Mouse (Mus musculus): ENCODE results near the gene Ccl3. TPM values are rescaled to one million over a fixed set of nuclear protein-coding genes. Genes with fewer than 3 reads are reported as not detected.

Ccl3 gene
- polyA plus RNA-seq (2014; fragmentation: Nextera tagmentation; extraction: Ambion mirVana) = 0.95 and 1.0 TPM in 2 replicates

GRCm38 (mm10) chr11:83649305-83649841 is at the start of gene Ccl3:
Ccl3 (minus strand) TSS chr11:83649355.
- 86% methylated on average over 8 of the region's 8 CpGs for WGBS
- no peak for ATAC-seq (ENCODE audit: insufficient read depth, low FRiP score, low TSS enrichment)
- no peak within 1 kb of the TSS for H3K27ac ChIP-seq (ENCODE audit: low read depth, low read length)
- no peaks in the 10 kb centered on the region for H3K4me1 ChIP-seq (ENCODE audit: control insufficient read depth, insufficient read depth, low read length)
- H3K4me3 ChIP-seq (ENCODE audit: low read depth, low read length) = no peak within 1 kb of the TSS
- no peak within 1 kb of the TSS for H3K9ac ChIP-seq (ENCODE audit: low read length)
- H3K36me3 ChIP-seq (ENCODE audit: control insufficient read depth, insufficient read depth, low read length) = no peaks in the 10 kb centered on the region
- no peak within 1 kb of the TSS for H3K4me2 ChIP-seq (ENCODE audit: low read depth)
- no peaks in the 10 kb centered on the region for H3K9me3 ChIP-seq (ENCODE audit: control insufficient read depth, low read length)
- DNase-seq (ENCODE audit: low spot score) = no peak
- H3K27me3 ChIP-seq (ENCODE audit: control insufficient read depth, insufficient read depth, low read length) = no peaks in the 10 kb centered on the region

GRCm38 (mm10) chr11:83692008-83692407 is 42.9 kb upstream of the Ccl3 start:
- H3K9ac ChIP-seq (ENCODE audit: low read length) = no peak overlapping the region
- no peak overlapping the region for H3K27ac ChIP-seq (ENCODE audit: low read depth, low read length)
- H3K4me3 ChIP-seq (ENCODE audit: low read depth, low read length) = no peak overlapping the region
- no peak for ATAC-seq (ENCODE audit: insufficient read depth, low FRiP score, low TSS enrichment)
- no peaks in the 10 kb centered on the region for H3K27me3 ChIP-seq (ENCODE audit: control insufficient read depth, insufficient read depth, low read length)
- H3K4me2 ChIP-seq (ENCODE audit: low read depth) = no peak overlapping the region
- H3K4me1 ChIP-seq (ENCODE audit: control insufficient read depth, insufficient read depth, low read length) = no peaks in the 10 kb centered on the region
- no peaks in the 10 kb centered on the region for H3K9me3 ChIP-seq (ENCODE audit: control insufficient read depth, low read length)
- no peaks in the 10 kb centered on the region for H3K36me3 ChIP-seq (ENCODE audit: control insufficient read depth, insufficient read depth, low read length)
- WGBS = 86% methylated on average over 1 of the region's 1 CpGs
- DNase-seq (ENCODE audit: low spot score) = no peak

- no peak for ATAC-seq (ENCODE audit: insufficient read depth, low FRiP score, low TSS enrichment)
- H3K36me3 ChIP-seq (ENCODE audit: control insufficient read depth, insufficient read depth, low read length) = no peaks in the 10 kb centered on the region
- H3K27me3 ChIP-seq (ENCODE audit: control insufficient read depth, insufficient read depth, low read length) = no peaks in the 10 kb centered on the region
- H3K9me3 ChIP-seq (ENCODE audit: control insufficient read depth, low read length) = no peaks in the 10 kb centered on the region
- H3K9ac ChIP-seq (ENCODE audit: low read length) = no peak overlapping the region
- H3K4me2 ChIP-seq (ENCODE audit: low read depth) = no peak overlapping the region
- DNase-seq (ENCODE audit: low spot score) = no peak
- H3K4me3 ChIP-seq (ENCODE audit: low read depth, low read length) = no peak overlapping the region
- 74% methylated on average over 1 of the region's 1 CpGs for WGBS
- no peak overlapping the region for H3K27ac ChIP-seq (ENCODE audit: low read depth, low read length)
- no peaks in the 10 kb centered on the region for H3K4me1 ChIP-seq (ENCODE audit: control insufficient read depth, insufficient read depth, low read length)
These were observed 40.8 kb upstream of the Ccl3 start for GRCm38 (mm10) chr11:83689918-83690317.

- 100% methylated on average over 1 of the region's 1 CpGs for WGBS
- H3K27ac ChIP-seq (ENCODE audit: low read depth, low read length) = no peak overlapping the region
- no peaks in the 10 kb centered on the region for H3K36me3 ChIP-seq (ENCODE audit: control insufficient read depth, insufficient read depth, low read length)
- H3K4me3 ChIP-seq (ENCODE audit: low read depth, low read length) = no peak overlapping the region
- no peaks in the 10 kb centered on the region for H3K9me3 ChIP-seq (ENCODE audit: control insufficient read depth, low read length)
- ATAC-seq (ENCODE audit: insufficient read depth, low FRiP score, low TSS enrichment) (no peak), DNase-seq (ENCODE audit: low spot score) (no peak)
- no peaks in the 10 kb centered on the region for H3K27me3 ChIP-seq (ENCODE audit: control insufficient read depth, insufficient read depth, low read length)
- H3K4me1 ChIP-seq (ENCODE audit: control insufficient read depth, insufficient read depth, low read length) = no peaks in the 10 kb centered on the region
- H3K4me2 ChIP-seq (ENCODE audit: low read depth) = no peak overlapping the region
- no peak overlapping the region for H3K9ac ChIP-seq (ENCODE audit: low read length)
These were observed 26.5 kb upstream of the Ccl3 start for GRCm38 (mm10) chr11:83675665-83676064.

GRCm38 (mm10) chr11:83671743-83672142 is 22.6 kb upstream of the Ccl3 start:
- Histone ChIP-seq H3K27ac (ENCODE audit: low read depth, low read length) (no peak overlapping the region), H3K27me3 (ENCODE audit: control insufficient read depth, insufficient read depth, low read length) (no peaks in the 10 kb centered on the region), H3K36me3 (ENCODE audit: control insufficient read depth, insufficient read depth, low read length) (no peaks in the 10 kb centered on the region), H3K4me3 (ENCODE audit: low read depth, low read length) (no peak overlapping the region), H3K4me1 (ENCODE audit: control insufficient read depth, insufficient read depth, low read length) (no peaks in the 10 kb centered on the region), H3K4me2 (ENCODE audit: low read depth) (no peak overlapping the region), H3K9me3 (ENCODE audit: control insufficient read depth, low read length) (no peaks in the 10 kb centered on the region), H3K9ac (ENCODE audit: low read length) (no peak overlapping the region)
- no peak for DNase-seq (ENCODE audit: low spot score)
- no peak for ATAC-seq (ENCODE audit: insufficient read depth, low FRiP score, low TSS enrichment)

- Histone ChIP-seq H3K4me2 (ENCODE audit: low read depth) (no peak overlapping the region), H3K36me3 (ENCODE audit: control insufficient read depth, insufficient read depth, low read length) (no peaks in the 10 kb centered on the region), H3K27me3 (ENCODE audit: control insufficient read depth, insufficient read depth, low read length) (no peaks in the 10 kb centered on the region), H3K4me3 (ENCODE audit: low read depth, low read length) (no peak overlapping the region), H3K27ac (ENCODE audit: low read depth, low read length) (no peak overlapping the region), H3K4me1 (ENCODE audit: control insufficient read depth, insufficient read depth, low read length) (no peaks in the 10 kb centered on the region), H3K9me3 (ENCODE audit: control insufficient read depth, low read length) (no peaks in the 10 kb centered on the region), H3K9ac (ENCODE audit: low read length) (no peak overlapping the region)
- no peak for DNase-seq (ENCODE audit: low spot score)
- 82% methylated on average over 5 of the region's 5 CpGs for WGBS
- no peak for ATAC-seq (ENCODE audit: insufficient read depth, low FRiP score, low TSS enrichment)
These were observed 14.4 kb upstream of the Ccl3 start for GRCm38 (mm10) chr11:83663532-83663931.

- Histone ChIP-seq H3K36me3 (ENCODE audit: control insufficient read depth, insufficient read depth, low read length) (no peaks in the 10 kb centered on the region), H3K27ac (ENCODE audit: low read depth, low read length) (no peak within 1 kb of the TSS), H3K4me2 (ENCODE audit: low read depth) (no peak within 1 kb of the TSS), H3K4me1 (ENCODE audit: control insufficient read depth, insufficient read depth, low read length) (no peaks in the 10 kb centered on the region), H3K4me3 (ENCODE audit: low read depth, low read length) (no peak within 1 kb of the TSS), H3K9ac (ENCODE audit: low read length) (no peak within 1 kb of the TSS), H3K27me3 (ENCODE audit: control insufficient read depth, insufficient read depth, low read length) (no peaks in the 10 kb centered on the region), H3K9me3 (ENCODE audit: control insufficient read depth, low read length) (no peaks in the 10 kb centered on the region)
- DNase-seq (ENCODE audit: low spot score) = no peak
- WGBS = 84% methylated on average over 6 of the region's 6 CpGs
- ATAC-seq (ENCODE audit: insufficient read depth, low FRiP score, low TSS enrichment) = no peak
These were observed 13.0 kb upstream of the Ccl3 start, which contains the start of gene Ccl4 for GRCm38 (mm10) chr11:83662204-83662603. Ccl4 (plus strand) TSS chr11:83662584.

- no peak for ATAC-seq (ENCODE audit: insufficient read depth, low FRiP score, low TSS enrichment)
- 69% methylated on average over 6 of the region's 6 CpGs for WGBS
These were observed 9.6 kb upstream of the Ccl3 start for GRCm38 (mm10) chr11:83658797-83659196.

GRCm38 (mm10) chr11:83657508-83657907 is 8.4 kb upstream of the Ccl3 start:
- Histone ChIP-seq H3K4me2 (ENCODE audit: low read depth) (no peak overlapping the region), H3K9ac (ENCODE audit: low read length) (no peak overlapping the region), H3K4me1 (ENCODE audit: control insufficient read depth, insufficient read depth, low read length) (no peaks in the 10 kb centered on the region), H3K27ac (ENCODE audit: low read depth, low read length) (no peak overlapping the region), H3K9me3 (ENCODE audit: control insufficient read depth, low read length) (no peaks in the 10 kb centered on the region), H3K4me3 (ENCODE audit: low read depth, low read length) (no peak overlapping the region), H3K27me3 (ENCODE audit: control insufficient read depth, insufficient read depth, low read length) (no peaks in the 10 kb centered on the region), H3K36me3 (ENCODE audit: control insufficient read depth, insufficient read depth, low read length) (no peaks in the 10 kb centered on the region)
- 88% methylated on average over 3 of the region's 3 CpGs for WGBS
- ATAC-seq (ENCODE audit: insufficient read depth, low FRiP score, low TSS enrichment) (no peak), DNase-seq (ENCODE audit: low spot score) (no peak)

More at GRCm38 (mm10) chr11:83658797-83659196, 9.6 kb upstream of the Ccl3 start:
- H3K27ac ChIP-seq (ENCODE audit: low read depth, low read length) = no peak overlapping the region
- H3K4me1 ChIP-seq (ENCODE audit: control insufficient read depth, insufficient read depth, low read length) = no peaks in the 10 kb centered on the region
- no peaks in the 10 kb centered on the region for H3K9me3 ChIP-seq (ENCODE audit: control insufficient read depth, low read length)
- H3K9ac ChIP-seq (ENCODE audit: low read length) = no peak overlapping the region
- no peak for DNase-seq (ENCODE audit: low spot score)
- H3K4me3 ChIP-seq (ENCODE audit: low read depth, low read length) = no peak overlapping the region
- H3K27me3 ChIP-seq (ENCODE audit: control insufficient read depth, insufficient read depth, low read length) = no peaks in the 10 kb centered on the region
- H3K36me3 ChIP-seq (ENCODE audit: control insufficient read depth, insufficient read depth, low read length) = no peaks in the 10 kb centered on the region
- H3K4me2 ChIP-seq (ENCODE audit: low read depth) = no peak overlapping the region
